Mouse (Mus musculus) c-Kit-positive CD71-positive TER-119-positive erythroid progenitor cells, embryonic 14.5 days (primary cell): Measurements from ENCODE around the gene Cadps.

Source experiments
- DNase-seq: peaks from one replicate; pipeline ENCODE4 v3.0.0-alpha.2; 2013; ENCODE audit warnings: low spot score

The Cadps gene

DNA sequence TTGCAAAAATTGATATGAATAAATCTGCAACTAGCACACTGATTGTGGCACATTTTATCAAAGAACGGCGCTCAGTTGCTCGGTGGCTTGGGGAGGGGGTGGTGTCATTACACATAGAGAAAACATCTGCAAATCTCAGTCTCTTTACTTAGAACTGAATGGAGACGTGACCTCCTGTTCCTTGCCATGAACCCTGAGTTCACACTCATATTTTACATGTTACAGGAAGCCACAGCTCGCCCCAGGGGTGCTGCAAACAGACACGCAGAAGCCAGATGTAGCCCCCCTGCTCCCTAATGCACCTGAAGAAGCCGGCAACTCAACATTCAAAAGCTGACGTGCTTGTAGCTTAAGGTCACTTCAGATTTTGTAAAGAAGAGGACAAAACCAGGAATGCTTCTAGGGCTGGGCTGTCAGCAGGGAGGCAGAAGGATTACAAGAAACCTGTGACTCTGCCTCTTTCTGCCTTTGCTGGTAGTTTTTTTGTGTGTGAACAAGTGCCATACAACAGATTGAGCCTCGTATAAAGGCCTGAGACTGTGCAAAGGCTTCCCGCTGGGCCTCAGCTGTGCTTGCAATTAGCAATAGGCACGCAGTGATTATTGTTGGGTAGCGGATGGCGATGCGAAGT, 434.0 kb downstream of the Cadps start:
- DNase-seq = no peak

- no peak for DNase-seq
Observed at GRCm38 (mm10) chr14:12388192-12388795, 434.6 kb downstream of the Cadps start.

- no peak for DNase-seq
Observed at GRCm38 (mm10) chr14:12387176-12387575, 435.7 kb downstream of the Cadps start.

DNA sequence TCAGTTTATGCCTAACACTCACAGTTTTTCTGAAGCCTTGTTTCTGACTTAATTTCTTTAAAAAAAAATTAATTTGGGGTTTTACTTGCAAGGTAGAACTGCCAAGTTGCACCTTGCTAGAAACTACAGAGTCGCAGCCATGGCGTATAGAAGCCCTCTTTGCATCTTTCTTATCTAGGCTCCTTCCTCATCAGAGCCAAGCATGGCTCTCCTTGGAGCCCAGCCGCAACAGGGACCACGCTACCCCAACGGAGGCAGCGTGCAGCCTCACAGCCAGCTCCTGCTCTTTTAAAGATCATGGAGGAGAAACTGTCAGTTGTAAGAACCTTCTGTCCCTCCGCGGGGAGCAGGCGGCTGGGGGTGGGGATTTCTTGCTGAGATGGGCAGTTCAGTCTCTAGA, 445.0 kb downstream of the Cadps start:
- no peak for DNase-seq

DNA sequence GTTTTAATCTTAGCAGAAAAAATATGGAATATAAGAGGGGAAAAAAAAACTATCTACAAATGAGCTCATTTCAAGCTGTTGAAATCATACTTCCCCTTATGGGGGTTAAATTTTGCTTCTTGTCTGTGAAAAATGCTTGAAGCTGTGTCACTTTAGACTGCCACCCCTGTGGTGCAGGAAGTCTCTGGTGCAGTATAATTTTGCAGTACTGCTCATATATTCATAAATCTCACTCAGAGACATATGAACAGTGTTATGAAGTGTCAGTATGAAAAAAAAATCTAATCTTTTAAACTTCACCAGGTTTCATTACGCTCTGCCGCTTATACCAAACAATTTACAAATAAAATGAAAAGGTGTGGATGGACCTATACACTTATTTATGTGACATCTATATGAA, 445.6 kb downstream of the Cadps start:
- DNase-seq = no peak

DNA sequence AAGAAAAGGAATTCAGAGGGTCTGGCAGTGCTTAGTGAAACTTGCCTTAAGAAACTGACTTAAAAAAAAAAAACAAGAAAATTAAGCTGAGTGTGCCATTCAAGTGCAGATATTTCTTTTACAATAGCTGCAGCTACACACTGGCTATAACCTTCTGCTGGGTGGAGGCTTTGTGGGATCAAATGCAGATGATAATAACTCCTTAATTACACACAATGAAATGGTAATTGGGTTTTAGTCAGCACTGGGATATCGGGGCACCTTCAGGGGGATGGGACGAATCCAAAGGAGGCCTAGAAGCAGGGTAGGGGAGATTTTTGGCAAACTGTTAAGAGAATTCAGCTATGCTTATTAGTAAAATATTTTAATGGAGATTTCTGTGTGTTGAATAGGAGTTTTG, 447.4 kb downstream of the Cadps start:
- DNase-seq = no peak

DNA sequence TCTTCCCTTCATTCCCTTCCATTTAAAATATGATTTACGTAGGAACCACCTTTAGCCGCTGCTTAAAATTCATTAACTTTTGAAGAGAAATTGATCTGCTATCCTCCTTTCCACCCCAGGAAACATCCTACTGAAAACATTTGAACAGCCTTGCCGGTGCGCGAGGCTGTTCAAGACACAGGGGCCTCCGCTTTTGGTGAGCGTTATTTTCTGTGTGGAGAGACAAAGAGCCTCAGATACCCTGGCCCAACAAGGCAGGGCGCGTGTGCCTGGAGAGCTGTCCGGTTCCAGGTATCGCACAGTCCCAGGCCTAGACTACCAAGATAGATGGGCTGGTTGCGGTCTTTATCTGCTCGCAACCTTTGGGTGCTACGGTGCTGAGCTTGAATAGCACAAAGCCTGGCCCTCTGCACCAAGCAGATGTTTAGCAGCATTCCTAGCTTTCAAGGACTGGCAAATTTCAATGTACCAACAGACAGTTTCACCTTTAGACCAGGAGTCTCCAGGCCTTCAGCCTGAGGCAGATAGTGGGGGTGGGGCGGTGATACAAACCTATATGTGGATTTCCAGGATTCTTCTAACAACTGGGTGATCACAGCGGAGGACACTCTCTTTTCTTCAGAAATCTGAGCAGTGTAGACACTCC, 472.5 kb downstream of the Cadps start:
- DNase-seq = no peak

- no peak for DNase-seq
Observed at GRCm38 (mm10) chr14:12349334-12350090, 473.4 kb downstream of the Cadps start.

DNA sequence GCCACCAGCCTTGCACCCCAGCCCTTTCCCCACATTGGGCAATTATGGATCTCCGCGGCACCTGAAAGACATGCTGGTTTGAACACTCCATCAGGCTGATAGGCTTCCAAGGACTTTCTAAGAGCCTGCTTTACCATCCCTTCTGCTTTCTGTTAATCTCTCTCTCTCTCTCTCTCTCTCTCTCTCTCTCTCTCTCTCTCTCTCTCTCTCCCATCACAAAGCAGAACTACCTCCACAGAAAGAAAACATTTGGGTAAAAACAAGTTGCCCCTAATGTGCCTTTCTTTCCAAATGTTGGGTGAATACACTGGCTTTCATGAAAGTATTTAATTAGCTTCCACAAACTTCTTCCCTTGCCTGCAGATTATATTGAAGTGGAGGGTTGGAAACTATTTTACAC, 474.8 kb downstream of the Cadps start, which contains the start of gene Fezf2:
Fezf2 (minus strand) TSS at position 101 of the 400 bp plus-strand sequence.
- DNase-seq = no peak

DNA sequence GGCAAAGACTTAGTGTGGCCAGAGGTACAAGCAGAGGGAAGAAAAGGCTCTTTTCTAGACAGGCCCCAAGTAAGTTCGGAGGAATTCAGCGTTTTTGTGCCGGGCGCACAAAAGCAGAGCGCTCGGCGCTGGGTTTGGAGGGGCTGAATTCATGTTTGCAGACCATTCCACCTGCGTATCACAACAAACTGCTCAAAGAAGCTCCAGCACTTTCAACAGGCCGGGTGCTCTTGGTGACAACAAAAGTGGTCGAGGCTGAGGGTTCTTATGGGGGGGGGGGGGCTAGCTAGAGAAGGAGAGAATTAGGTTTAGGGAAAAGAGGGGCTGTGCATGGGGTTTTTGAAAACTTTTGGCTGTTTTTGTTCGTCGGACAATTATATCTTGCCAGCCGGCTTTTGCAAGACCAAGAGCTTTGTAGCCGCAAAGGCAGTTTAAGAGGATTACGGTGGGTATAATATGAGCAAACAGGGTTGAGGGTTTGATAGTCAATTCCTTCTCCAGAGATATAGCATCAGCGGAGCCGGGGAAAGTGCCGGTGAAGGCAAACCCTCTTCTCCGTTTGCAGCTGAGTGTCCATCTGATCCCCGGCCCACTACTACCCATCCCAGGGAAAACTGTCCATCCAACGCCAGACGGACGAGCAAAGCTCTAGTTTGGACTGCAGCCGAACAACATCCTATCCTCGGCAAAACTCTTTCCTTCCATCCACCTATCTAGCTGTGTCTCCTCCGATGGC, 475.8 kb downstream of the Cadps start:
- DNase-seq = no peak

GRCm38 (mm10) chr14:12346011-12346864, 476.6 kb downstream of the Cadps start:
- no peak for DNase-seq

- DNase-seq = no peak
Observed at GRCm38 (mm10) chr14:12345241-12345921, 477.5 kb downstream of the Cadps start.

DNA sequence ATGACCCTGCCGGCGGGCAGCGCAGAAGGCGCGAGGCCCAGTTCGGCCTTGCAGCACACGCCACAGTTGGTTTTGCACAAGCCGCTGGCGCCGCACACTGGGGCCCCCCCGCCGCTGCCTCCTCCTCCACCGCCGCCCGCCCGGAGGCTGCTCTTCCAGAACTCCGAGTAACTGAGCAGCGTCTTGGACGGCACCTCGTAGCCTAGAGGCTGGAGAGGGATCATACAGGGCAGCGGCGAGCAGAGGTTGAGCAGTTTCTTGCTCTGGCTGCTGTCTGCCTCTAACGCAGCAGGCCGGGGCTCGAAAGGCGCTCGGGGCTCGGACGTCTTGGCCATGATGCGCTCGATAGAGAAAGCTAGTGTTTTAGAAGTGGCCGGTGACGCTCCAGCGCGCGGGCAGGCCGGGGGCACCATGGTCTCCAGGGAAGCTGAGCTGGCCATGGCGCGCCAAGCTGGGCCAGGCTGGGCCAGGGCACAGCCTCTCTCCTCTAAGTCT, 478.1 kb downstream of the Cadps start:
- DNase-seq = no peak

GRCm38 (mm10) chr14:12344061-12344745, 478.7 kb downstream of the Cadps start:
- no peak for DNase-seq

DNA sequence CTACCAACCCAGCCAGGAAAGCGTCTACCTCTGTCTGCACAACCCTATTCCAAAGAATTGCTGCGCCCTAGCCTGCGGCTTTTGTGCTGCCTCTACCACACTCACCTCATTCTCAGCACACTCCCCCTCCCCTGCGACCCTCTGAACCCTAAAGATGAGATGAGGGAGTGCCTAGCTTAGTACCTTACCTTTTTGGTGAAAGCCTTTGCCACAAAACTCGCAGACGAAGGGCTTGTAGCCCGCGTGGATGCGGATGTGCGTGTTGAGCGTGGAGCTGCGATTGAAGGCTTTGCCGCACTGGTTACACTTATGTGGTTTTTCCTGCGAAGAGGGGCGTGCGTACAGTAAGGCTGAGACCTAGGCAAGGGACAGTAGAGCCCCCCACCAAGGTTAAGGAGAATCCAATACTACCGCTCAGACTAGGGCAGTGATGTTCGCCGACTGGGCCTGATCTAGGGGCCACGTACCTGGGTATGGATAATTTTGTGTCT, 479.4 kb downstream of the Cadps start:
- no peak for DNase-seq

DNA sequence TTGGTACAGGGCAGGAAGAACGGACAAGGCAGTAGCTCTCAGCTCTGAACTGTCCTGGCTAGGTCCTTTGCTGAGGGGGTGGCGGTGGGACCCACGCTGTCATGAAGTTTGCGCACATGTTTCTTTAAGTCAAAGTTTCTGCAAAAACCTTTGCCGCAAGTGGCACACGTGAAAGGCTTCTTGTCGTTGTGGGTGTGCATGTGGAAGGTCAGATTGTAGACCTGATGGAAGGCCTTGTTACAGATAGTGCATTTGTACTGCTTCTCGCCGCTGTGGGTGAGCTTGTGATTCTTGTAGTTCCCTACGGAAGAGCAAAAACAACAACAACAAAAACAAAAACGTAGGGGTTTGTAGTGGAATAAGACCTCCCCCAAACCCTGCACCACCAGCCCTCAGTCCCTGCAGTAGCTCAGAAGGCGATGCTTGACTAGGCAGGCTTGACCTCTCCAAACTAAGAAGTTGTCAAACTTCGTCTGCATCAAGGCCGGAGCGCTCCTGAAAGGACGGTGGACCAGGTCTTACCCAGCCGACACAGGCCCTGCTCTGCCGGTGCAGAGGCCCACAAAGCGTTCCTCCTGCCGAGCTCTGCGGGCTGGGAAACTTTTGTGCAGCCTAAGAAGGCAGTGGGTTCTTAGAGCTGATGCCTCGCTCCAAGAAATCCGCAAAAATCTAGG, 480.3 kb downstream of the Cadps start:
- DNase-seq = no peak

- DNase-seq = no peak
Observed at GRCm38 (mm10) chr14:12341789-12342457, 481.0 kb downstream of the Cadps start.

DNA sequence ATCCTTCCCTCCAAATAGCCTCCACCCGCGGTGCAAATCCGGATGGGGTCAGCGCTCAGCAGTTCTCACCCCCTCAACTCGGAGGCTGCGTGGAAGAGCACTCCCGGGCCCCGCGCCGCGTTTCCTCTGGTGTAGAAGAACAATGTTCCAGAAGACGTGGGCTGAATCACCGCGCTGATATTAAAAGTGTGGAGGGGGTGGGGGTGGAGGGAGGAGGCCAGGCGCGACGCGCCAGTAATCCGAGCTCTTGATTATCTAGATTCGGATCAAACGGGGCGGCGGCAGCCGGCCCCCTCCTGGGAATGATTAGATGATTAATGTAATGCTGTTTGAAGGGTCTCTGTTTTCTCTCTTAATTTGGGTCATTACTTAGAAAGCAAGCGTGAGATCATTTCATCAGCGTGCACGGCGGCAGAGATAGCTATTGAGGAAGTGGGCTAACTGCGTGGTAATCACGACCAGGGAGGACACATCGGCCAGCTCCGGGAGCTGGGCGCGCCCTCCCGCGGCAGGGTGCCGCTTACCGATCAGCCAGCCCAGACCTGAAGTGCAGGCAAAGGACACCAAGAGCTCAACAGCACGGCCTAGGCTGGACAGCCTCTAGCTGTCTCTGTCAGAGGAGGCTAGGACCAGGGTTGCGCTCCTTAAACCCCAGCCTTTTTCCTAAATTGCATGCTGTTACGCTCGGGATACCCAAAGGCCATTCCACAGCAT, 481.6 kb downstream of the Cadps start:
- no peak for DNase-seq
